Mouse (Mus musculus): ENCODE data around the gene Ugcg.

- TF ChIP-seq CTCF (IDR thresholded peaks at IDR 0.05; ENCODE audit: low read depth) (no peak), EP300 (IDR thresholded peaks at IDR 0.05; ENCODE audit: low read depth) (no peak)
Measured at GRCm38 (mm10) chr4:59181320-59182271, 7.5 kb upstream of the Ugcg start.
